Mouse (Mus musculus): Measurements from ENCODE around the gene Dlec1. TPM values are rescaled to one million over a fixed set of nuclear protein-coding genes. Genes with fewer than 3 reads are reported as not detected.

The Dlec1 gene
- total and polyA plus RNA-seq, 2 experiments from 2014 or later, result 1.1 to 1.4 TPM

GRCm38 (mm10) chr9:119110640-119111039 is 8.4 kb downstream of the Dlec1 start:
- Histone ChIP-seq H3K4me3 (ENCODE audit: low read length) (no peak overlapping the region), H3K4me2 (ENCODE audit: low read depth, low read length) (no peak overlapping the region), H3K9me3 (ENCODE audit: low read length) (no peaks in the 10 kb centered on the region), H3K4me1 (ENCODE audit: insufficient read depth, low read length) (no peaks in the 10 kb centered on the region), H3K36me3 (ENCODE audit: insufficient read depth, low read length) (no peaks in the 10 kb centered on the region), H3K27me3 (ENCODE audit: insufficient read depth, low read length) (no peaks in the 10 kb centered on the region), H3K27ac (no peak overlapping the region), H3K9ac (replicated peaks; ENCODE audit: low read length) (no peak overlapping the region)
- ATAC-seq (no peak), DNase-seq (ENCODE audit: low spot score) (no peak)
- 48% methylated on average over 3 of the region's 3 CpGs for WGBS
- TF ChIP-seq CTCF (IDR thresholded peaks at IDR 0.05; ENCODE audit: low read depth), result no peak

DNA sequence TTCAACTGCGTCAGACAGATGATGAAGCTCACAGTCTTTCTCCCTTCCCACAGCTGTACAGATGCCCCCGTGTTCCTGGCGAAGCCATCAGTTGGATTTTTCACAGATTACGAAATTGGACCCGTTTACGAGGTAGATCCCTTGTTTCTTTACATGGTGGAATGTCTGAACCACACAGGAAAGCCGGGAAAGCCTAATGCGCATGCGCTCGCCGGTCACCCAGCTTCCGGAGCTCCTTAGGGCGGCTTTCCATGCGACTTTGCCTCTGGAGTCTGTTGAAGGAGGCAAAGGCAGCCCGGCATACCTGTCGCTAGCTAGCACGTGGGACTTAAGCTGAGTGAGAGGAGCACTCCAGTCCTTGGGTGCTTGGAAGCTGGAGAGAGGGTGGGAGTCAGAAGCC is 12.6 kb downstream of the Dlec1 start:
- Histone ChIP-seq H3K4me1 (ENCODE audit: insufficient read depth, low read length) (no peaks in the 10 kb centered on the region), H3K27me3 (ENCODE audit: insufficient read depth, low read length) (no peaks in the 10 kb centered on the region), H3K27ac (no peak overlapping the region), H3K9ac (replicated peaks; ENCODE audit: low read length) (no peak overlapping the region), H3K4me2 (ENCODE audit: low read depth, low read length) (no peak overlapping the region), H3K9me3 (ENCODE audit: low read length) (no peaks in the 10 kb centered on the region), H3K36me3 (ENCODE audit: insufficient read depth, low read length) (no peaks in the 10 kb centered on the region), H3K4me3 (ENCODE audit: low read length) (no peak overlapping the region)
- ATAC-seq (no peak), DNase-seq (ENCODE audit: low spot score) (no peak)
- WGBS, result 89% methylated on average over 17 of the region's 17 CpGs
- no peak for TF ChIP-seq CTCF (IDR thresholded peaks at IDR 0.05; ENCODE audit: low read depth)

DNA sequence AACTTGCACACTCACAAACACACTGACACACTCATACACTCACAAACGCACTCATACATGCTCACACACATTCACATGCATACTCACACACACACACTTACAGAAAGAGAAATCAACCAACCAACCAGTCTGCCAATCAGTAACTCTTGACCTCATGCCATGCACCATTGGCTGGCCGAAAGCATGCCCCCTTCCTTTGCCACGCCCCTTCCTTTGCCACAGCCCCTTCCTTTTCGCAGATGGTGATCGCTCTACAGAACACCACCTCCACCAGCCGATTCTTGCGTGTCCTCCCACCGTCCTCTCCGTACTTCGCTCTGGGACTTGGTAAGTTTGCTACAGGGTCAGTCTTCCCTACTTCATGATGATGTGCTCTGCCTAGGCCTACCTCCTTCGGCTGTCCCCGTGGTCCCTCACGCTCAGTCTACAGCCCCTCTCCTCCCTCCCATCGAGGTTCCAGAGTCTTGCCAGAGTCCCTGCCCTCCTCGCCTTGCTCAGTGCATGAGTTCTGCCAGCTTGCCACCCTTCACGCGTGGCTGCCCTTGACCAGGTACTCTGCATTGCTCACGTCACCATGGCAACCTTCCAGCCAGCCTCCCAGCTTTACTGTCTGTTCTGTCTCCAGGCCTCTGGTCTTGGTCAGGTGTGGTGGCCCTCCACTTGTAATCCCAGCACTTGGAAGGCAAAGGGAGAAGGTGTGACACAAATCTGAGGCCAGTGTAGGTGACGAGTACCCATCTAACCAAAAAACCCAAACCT is 17.3 kb downstream of the Dlec1 start:
- ATAC-seq, result 0 out of 2 replicates have a peak, but pooled peaks have one; percentile 38
- no peak overlapping the region for H3K4me3 ChIP-seq (ENCODE audit: low read length)
- DNase-seq (ENCODE audit: low spot score), result peak; percentile 30
- no peaks in the 10 kb centered on the region for H3K4me1 ChIP-seq (ENCODE audit: insufficient read depth, low read length)
- 82% methylated on average over 19 of the region's 19 CpGs for WGBS
- no peaks in the 10 kb centered on the region for H3K9me3 ChIP-seq (ENCODE audit: low read length)
- H3K9ac ChIP-seq (replicated peaks; ENCODE audit: low read length), result no peak overlapping the region
- H3K27ac ChIP-seq, result no peak overlapping the region
- no peaks in the 10 kb centered on the region for H3K27me3 ChIP-seq (ENCODE audit: insufficient read depth, low read length)
- no peak overlapping the region for H3K4me2 ChIP-seq (ENCODE audit: low read depth, low read length)
- no peaks in the 10 kb centered on the region for H3K36me3 ChIP-seq (ENCODE audit: insufficient read depth, low read length)
- no peak for TF ChIP-seq CTCF (IDR thresholded peaks at IDR 0.05; ENCODE audit: low read depth)

GRCm38 (mm10) chr9:119120168-119120560 is 17.9 kb downstream of the Dlec1 start:
- no peaks in the 10 kb centered on the region for H3K9me3 ChIP-seq (ENCODE audit: low read length)
- no peaks in the 10 kb centered on the region for H3K27me3 ChIP-seq (ENCODE audit: insufficient read depth, low read length)
- no peak for TF ChIP-seq CTCF (IDR thresholded peaks at IDR 0.05; ENCODE audit: low read depth)
- no peak overlapping the region for H3K4me2 ChIP-seq (ENCODE audit: low read depth, low read length)
- H3K27ac ChIP-seq, result no peak overlapping the region
- no peak overlapping the region for H3K4me3 ChIP-seq (ENCODE audit: low read length)
- ATAC-seq (no peak), DNase-seq (ENCODE audit: low spot score) (no peak)
- H3K4me1 ChIP-seq (ENCODE audit: insufficient read depth, low read length), result no peaks in the 10 kb centered on the region
- WGBS, result 62% methylated on average over 3 of the region's 3 CpGs
- H3K36me3 ChIP-seq (ENCODE audit: insufficient read depth, low read length), result no peaks in the 10 kb centered on the region
- H3K9ac ChIP-seq (replicated peaks; ENCODE audit: low read length), result no peak overlapping the region

DNA sequence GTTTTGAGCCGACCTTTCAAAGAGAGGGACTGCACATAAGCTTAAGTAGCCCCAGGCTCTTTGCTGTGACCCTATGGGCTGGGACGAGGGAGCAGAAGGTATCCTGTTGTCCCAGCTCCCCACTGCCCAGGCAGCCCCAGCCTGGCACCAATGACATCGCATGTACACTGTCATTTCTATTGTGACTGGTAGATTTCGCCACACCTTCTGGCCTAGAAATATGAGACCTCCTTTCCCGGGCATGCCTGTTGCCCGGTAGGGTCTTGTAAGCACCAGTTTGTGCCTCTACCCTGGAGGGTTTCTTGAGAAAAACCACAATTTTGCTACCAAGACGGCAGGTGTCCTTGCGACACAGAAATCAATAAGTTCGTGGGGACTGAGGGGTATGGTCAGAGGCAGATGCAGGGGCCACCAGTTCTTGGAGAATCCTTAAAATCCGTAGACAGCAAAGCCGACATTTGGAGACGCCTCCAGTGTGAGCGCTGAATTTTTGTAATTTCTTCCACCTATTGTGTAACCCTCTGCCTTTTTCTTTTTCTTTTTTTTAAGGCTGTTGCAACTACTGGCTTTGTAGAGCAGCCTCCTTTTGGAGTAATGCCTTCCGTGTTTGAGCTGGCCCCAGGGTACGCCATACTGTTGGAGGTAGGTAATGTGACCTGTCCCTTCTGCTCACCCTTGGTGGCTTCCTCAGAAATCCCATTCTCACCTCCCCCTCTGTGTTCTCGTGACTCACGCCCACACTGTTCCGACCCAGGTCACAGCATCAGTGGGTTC is 20.5 kb downstream of the Dlec1 start:
- H3K4me2 ChIP-seq (ENCODE audit: low read depth, low read length), result no peak overlapping the region
- no peak for DNase-seq (ENCODE audit: low spot score)
- no peaks in the 10 kb centered on the region for H3K27me3 ChIP-seq (ENCODE audit: insufficient read depth, low read length)
- ATAC-seq, result no peak
- H3K9ac ChIP-seq (replicated peaks; ENCODE audit: low read length), result no peak overlapping the region
- no peak for TF ChIP-seq CTCF (IDR thresholded peaks at IDR 0.05; ENCODE audit: low read depth)
- H3K4me1 ChIP-seq (ENCODE audit: insufficient read depth, low read length), result no peaks in the 10 kb centered on the region
- no peak overlapping the region for H3K4me3 ChIP-seq (ENCODE audit: low read length)
- H3K36me3 ChIP-seq (ENCODE audit: insufficient read depth, low read length), result no peaks in the 10 kb centered on the region
- H3K9me3 ChIP-seq (ENCODE audit: low read length), result no peaks in the 10 kb centered on the region
- 87% methylated on average over 18 of the region's 18 CpGs for WGBS
- no peak overlapping the region for H3K27ac ChIP-seq

DNA sequence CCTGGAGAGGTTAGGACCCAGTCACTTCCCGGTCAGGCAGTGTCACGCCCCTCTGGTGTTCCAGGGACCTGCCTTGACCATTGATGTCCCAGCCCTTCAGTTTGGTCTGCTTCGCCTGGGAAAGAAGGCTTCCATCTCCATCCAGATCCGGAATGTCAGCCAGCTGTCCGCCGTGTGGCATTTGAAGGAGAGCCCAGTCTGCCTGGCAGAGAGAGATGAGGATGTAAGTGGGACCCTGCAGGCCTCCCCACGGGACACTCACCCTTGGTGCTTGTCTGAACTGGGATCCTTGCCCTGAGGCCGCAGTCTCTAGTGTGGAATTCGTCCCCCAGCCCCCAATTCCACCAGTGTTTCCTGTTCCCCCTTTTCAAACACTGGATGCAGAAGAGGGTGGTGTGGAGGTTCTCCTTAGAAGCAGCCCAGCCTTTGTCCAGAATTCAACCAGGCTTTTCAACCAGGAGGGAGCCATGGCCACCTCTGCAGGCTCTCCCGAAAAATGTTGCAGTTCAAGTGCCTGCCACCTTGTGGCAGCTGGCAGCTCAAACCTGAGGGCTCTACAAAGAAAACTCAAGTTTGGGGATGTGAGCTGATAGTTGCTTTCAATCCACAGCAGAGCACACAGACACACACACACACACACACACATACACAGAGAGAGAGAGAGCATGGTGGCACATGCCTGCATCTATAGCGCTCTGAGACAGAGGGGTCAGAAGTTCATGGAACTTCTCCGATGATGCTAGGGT is 26.3 kb downstream of the Dlec1 start:
- H3K9me3 ChIP-seq (ENCODE audit: low read length), result no peaks in the 10 kb centered on the region
- TF ChIP-seq CTCF (IDR thresholded peaks at IDR 0.05; ENCODE audit: low read depth), result peak; percentile 56
- no peak overlapping the region for H3K9ac ChIP-seq (replicated peaks; ENCODE audit: low read length)
- ATAC-seq (no peak), DNase-seq (ENCODE audit: low spot score) (peak; percentile 38)
- no peaks in the 10 kb centered on the region for H3K27me3 ChIP-seq (ENCODE audit: insufficient read depth, low read length)
- no peaks in the 10 kb centered on the region for H3K36me3 ChIP-seq (ENCODE audit: insufficient read depth, low read length)
- no peak overlapping the region for H3K4me3 ChIP-seq (ENCODE audit: low read length)
- no peak overlapping the region for H3K4me2 ChIP-seq (ENCODE audit: low read depth, low read length)
- 81% methylated on average over 12 of the region's 12 CpGs for WGBS
- H3K4me1 ChIP-seq (ENCODE audit: insufficient read depth, low read length), result no peaks in the 10 kb centered on the region
- H3K27ac ChIP-seq, result no peak overlapping the region
